Mouse (Mus musculus): ENCODE measurements around the gene Grik2. TPM values are rescaled to one million over a fixed set of nuclear protein-coding genes. Genes with fewer than 3 reads are reported as not detected.
"Not testable (repeated sequence)": the region's sequence is repeated elsewhere in the genome, so short reads cannot be mapped to it uniquely, and the experiment has no call there.

The Grik2 gene
- total and polyA plus RNA-seq, 2 experiments from 2014 or later = 28.7 to 151 TPM

GRCm38 (mm10) chr10:49432825-49433224 is 355.7 kb downstream of the Grik2 start:
- no peaks in the 10 kb centered on the region for H3K4me1 ChIP-seq (ENCODE audit: insufficient read depth, low read length)
- H3K4me2 ChIP-seq (ENCODE audit: low read depth, low read length, poor library complexity, severe bottlenecking) = no peak overlapping the region
- no peak overlapping the region for H3K9ac ChIP-seq (replicated peaks; ENCODE audit: low read length, poor library complexity, severe bottlenecking)
- H3K9me3 ChIP-seq (ENCODE audit: low read length) = no peaks in the 10 kb centered on the region
- H3K27me3 ChIP-seq (ENCODE audit: insufficient read depth, low read length) = no peaks in the 10 kb centered on the region
- DNase-seq (ENCODE audit: low spot score) (no peak), ATAC-seq (ENCODE audit: low FRiP score) (no peak)
- TF ChIP-seq CTCF (IDR thresholded peaks at IDR 0.05) = no peak
- H3K27ac ChIP-seq (ENCODE audit: low read depth, low read length) = no peak overlapping the region
- no peak overlapping the region for H3K4me3 ChIP-seq (ENCODE audit: low read depth, low read length)
- no peaks in the 10 kb centered on the region for H3K36me3 ChIP-seq (ENCODE audit: insufficient read depth, low read length)
- WGBS = 84% methylated on average over 2 of the region's 2 CpGs

GRCm38 (mm10) chr10:49417206-49417605 is 371.4 kb downstream of the Grik2 start:
- not testable (repeated sequence) for H3K9ac ChIP-seq (replicated peaks; ENCODE audit: low read length, poor library complexity, severe bottlenecking); H3K9me3 ChIP-seq (ENCODE audit: low read length); H3K4me2 ChIP-seq (ENCODE audit: low read depth, low read length, poor library complexity, severe bottlenecking); H3K36me3 ChIP-seq (ENCODE audit: insufficient read depth, low read length); H3K4me3 ChIP-seq (ENCODE audit: low read depth, low read length); ATAC-seq (ENCODE audit: low FRiP score); H3K4me1 ChIP-seq (ENCODE audit: insufficient read depth, low read length); DNase-seq (ENCODE audit: low spot score); H3K27me3 ChIP-seq (ENCODE audit: insufficient read depth, low read length); H3K27ac ChIP-seq (ENCODE audit: low read depth, low read length)
- WGBS = 43% methylated on average over 1 of the region's 1 CpGs

- no peak for TF ChIP-seq CTCF (IDR thresholded peaks at IDR 0.05)
- Histone ChIP-seq H3K4me3 (ENCODE audit: low read depth, low read length) (no peak overlapping the region), H3K4me1 (ENCODE audit: insufficient read depth, low read length) (no peaks in the 10 kb centered on the region), H3K36me3 (ENCODE audit: insufficient read depth, low read length) (no peaks in the 10 kb centered on the region), H3K9me3 (ENCODE audit: low read length) (no peaks in the 10 kb centered on the region), H3K27me3 (ENCODE audit: insufficient read depth, low read length) (no peaks in the 10 kb centered on the region), H3K4me2 (ENCODE audit: low read depth, low read length, poor library complexity, severe bottlenecking) (no peak overlapping the region), H3K27ac (ENCODE audit: low read depth, low read length) (no peak overlapping the region), H3K9ac (replicated peaks; ENCODE audit: low read length, poor library complexity, severe bottlenecking) (no peak overlapping the region)
- peak; percentile 36 for DNase-seq (ENCODE audit: low spot score)
- no peak for ATAC-seq (ENCODE audit: low FRiP score)
- WGBS = 59% methylated on average over 3 of the region's 3 CpGs
Observed at GRCm38 (mm10) chr10:49382996-49383395, 405.6 kb downstream of the Grik2 start.

- WGBS = 57% methylated on average over 2 of the region's 2 CpGs
- ATAC-seq (ENCODE audit: low FRiP score) (no peak), DNase-seq (ENCODE audit: low spot score) (peak; percentile 64)
- H3K27ac ChIP-seq (ENCODE audit: low read depth, low read length) = no peak overlapping the region
- no peak overlapping the region for H3K4me3 ChIP-seq (ENCODE audit: low read depth, low read length)
- no peaks in the 10 kb centered on the region for H3K36me3 ChIP-seq (ENCODE audit: insufficient read depth, low read length)
- H3K27me3 ChIP-seq (ENCODE audit: insufficient read depth, low read length) = no peaks in the 10 kb centered on the region
- H3K9ac ChIP-seq (replicated peaks; ENCODE audit: low read length, poor library complexity, severe bottlenecking) = no peak overlapping the region
- no peak for TF ChIP-seq CTCF (IDR thresholded peaks at IDR 0.05)
- H3K9me3 ChIP-seq (ENCODE audit: low read length) = no peaks in the 10 kb centered on the region
- H3K4me2 ChIP-seq (ENCODE audit: low read depth, low read length, poor library complexity, severe bottlenecking) = no peak overlapping the region
- H3K4me1 ChIP-seq (ENCODE audit: insufficient read depth, low read length) = no peaks in the 10 kb centered on the region
Observed at GRCm38 (mm10) chr10:49381852-49382251, 406.7 kb downstream of the Grik2 start.

- H3K27me3 ChIP-seq (ENCODE audit: insufficient read depth, low read length) = no peaks in the 10 kb centered on the region
- H3K4me1 ChIP-seq (ENCODE audit: insufficient read depth, low read length) = no peaks in the 10 kb centered on the region
- 89% methylated on average over 2 of the region's 2 CpGs for WGBS
- ATAC-seq (ENCODE audit: low FRiP score) (no peak), DNase-seq (ENCODE audit: low spot score) (no peak)
- H3K9me3 ChIP-seq (ENCODE audit: low read length) = no peaks in the 10 kb centered on the region
- H3K36me3 ChIP-seq (ENCODE audit: insufficient read depth, low read length) = no peaks in the 10 kb centered on the region
- no peak overlapping the region for H3K27ac ChIP-seq (ENCODE audit: low read depth, low read length)
- TF ChIP-seq CTCF (IDR thresholded peaks at IDR 0.05) = no peak
- H3K9ac ChIP-seq (replicated peaks; ENCODE audit: low read length, poor library complexity, severe bottlenecking) = no peak overlapping the region
- no peak overlapping the region for H3K4me2 ChIP-seq (ENCODE audit: low read depth, low read length, poor library complexity, severe bottlenecking)
- H3K4me3 ChIP-seq (ENCODE audit: low read depth, low read length) = no peak overlapping the region
Observed at GRCm38 (mm10) chr10:49368601-49369000, 420.0 kb downstream of the Grik2 start.

GRCm38 (mm10) chr10:49365262-49365661 is 423.3 kb downstream of the Grik2 start:
- no peak for ATAC-seq (ENCODE audit: low FRiP score)

More at GRCm38 (mm10) chr10:49365262-49365661, 423.3 kb downstream of the Grik2 start:
- Histone ChIP-seq H3K36me3 (ENCODE audit: insufficient read depth, low read length) (no peaks in the 10 kb centered on the region), H3K4me3 (ENCODE audit: low read depth, low read length) (no peak overlapping the region), H3K4me2 (ENCODE audit: low read depth, low read length, poor library complexity, severe bottlenecking) (no peak overlapping the region), H3K9me3 (ENCODE audit: low read length) (no peaks in the 10 kb centered on the region), H3K27ac (ENCODE audit: low read depth, low read length) (no peak overlapping the region), H3K4me1 (ENCODE audit: insufficient read depth, low read length) (no peaks in the 10 kb centered on the region), H3K27me3 (ENCODE audit: insufficient read depth, low read length) (no peaks in the 10 kb centered on the region), H3K9ac (replicated peaks; ENCODE audit: low read length, poor library complexity, severe bottlenecking) (no peak overlapping the region)
- no peak for TF ChIP-seq CTCF (IDR thresholded peaks at IDR 0.05)
- DNase-seq (ENCODE audit: low spot score) = no peak

Data from midbrain, postnatal 0 days (tissue).